Mouse (Mus musculus) kidney, embryonic 16.5 days (tissue): Measurements from ENCODE around the gene Slc35e3. TPM values are rescaled to one million over a fixed set of nuclear protein-coding genes. Genes with fewer than 3 reads are reported as not detected.
"Not testable (repeated sequence)": the region's sequence is repeated elsewhere in the genome, so short reads cannot be mapped to it uniquely, and the experiment has no call there.

Source experiments
- ATAC-seq: fragments of 200-750 bp; cut with Nextera tagmentation; 2 replicates; pipeline ENCODE4 v1.8.0; 2017; ENCODE audit warnings: moderate TSS enrichment; ENCODE audit not compliant: low FRiP score, low TSS enrichment
- H3K27ac ChIP-seq: fragments of 300-500 bp; sonication (generic); 2 replicates; pipeline ENCODE4 v1.5.1; 2014; ENCODE audit warnings: low read length
- H3K27me3 ChIP-seq: fragments of 300-500 bp; sonication (generic); 2 replicates; pipeline ENCODE4 v1.6.1; 2014; ENCODE audit warnings: low read length, control low read depth, mixed read lengths; ENCODE audit not compliant: insufficient read depth
- H3K36me3 ChIP-seq: fragments of 300-500 bp; sonication (generic); 2 replicates; pipeline ENCODE4 v1.6.1; 2014; ENCODE audit warnings: low read length, control low read depth, mixed read lengths; ENCODE audit not compliant: insufficient read depth
- H3K4me1 ChIP-seq: fragments of 300-500 bp; sonication (generic); 2 replicates; pipeline ENCODE4 v1.6.1; 2014; ENCODE audit warnings: low read length, control low read depth, mixed read lengths; ENCODE audit not compliant: insufficient read depth
- H3K4me2 ChIP-seq: fragments of 300-500 bp; sonication (generic); replicated peaks from 2 replicates; pipeline ENCODE4 v1.6.1; 2014; ENCODE audit warnings: low read depth, low read length
- H3K4me3 ChIP-seq: fragments of 300-500 bp; sonication (generic); 2 replicates; pipeline ENCODE4 v1.5.1; 2014; ENCODE audit warnings: mild to moderate bottlenecking, low read length
- H3K9ac ChIP-seq: fragments of 300-500 bp; sonication (generic); replicated peaks from 2 replicates; pipeline ENCODE4 v1.6.1; 2014; ENCODE audit warnings: low read length
- H3K9me3 ChIP-seq: fragments of 300-500 bp; sonication (generic); 2 replicates; pipeline ENCODE4 v1.6.1; 2016; ENCODE audit warnings: low read length, control low read depth
- WGBS: fragments of 180-500 bp; shearing (Covaris S2); extraction: QIAGEN DNeasy Blood & Tissue Kit; methylation state at CpG from one replicate; pipeline ENCODE4 v1.1.7; 2014; 5-methylcytosine and 5-hydroxymethylcytosine counted together
- polyA plus RNA-seq: library from polyadenylated mRNA; unstranded; fragments of >200 nt; fragmentation: Nextera tagmentation; extraction: Ambion mirVana; gene quantifications from 2 replicates; pipeline ENCODE4 v1.2.1, GENCODE M21; 2015

Slc35e3 gene
- polyA plus RNA-seq, 1 experiment from 2014 or later, result 15.2 TPM

DNA sequence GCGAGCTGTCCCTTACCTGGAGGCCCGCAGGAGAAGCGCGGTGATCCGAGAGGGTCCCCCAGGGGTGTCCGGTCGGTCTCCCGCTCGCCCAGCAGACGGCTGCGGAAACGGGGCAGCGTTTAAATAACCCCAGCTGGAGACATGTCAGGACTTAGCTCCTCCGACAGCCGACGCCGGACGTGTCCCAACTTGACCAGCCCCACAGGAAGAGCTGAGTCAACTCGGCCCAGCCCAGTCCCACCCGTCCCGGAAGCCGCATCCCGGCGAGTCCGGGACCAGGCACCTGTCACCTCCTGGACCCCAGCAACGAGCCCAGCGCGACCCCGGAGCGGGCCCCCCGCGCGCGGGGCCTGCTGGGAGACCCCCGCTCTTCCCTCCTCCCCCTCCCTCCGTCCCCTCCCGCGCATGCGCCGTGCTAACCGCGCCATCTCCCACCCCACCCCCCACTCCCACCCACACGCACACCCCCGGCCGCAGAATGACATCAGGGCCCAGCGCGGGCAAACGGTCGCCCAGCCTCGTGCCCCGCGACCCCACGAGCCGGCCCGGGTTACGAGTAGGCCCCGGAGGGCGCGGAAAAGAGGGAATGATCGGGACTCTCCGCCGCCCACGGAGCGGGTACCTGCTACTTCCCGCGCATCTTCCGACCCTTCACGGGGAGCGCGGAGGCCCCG lies 36.1 kb downstream of the Slc35e3 start:
- peak; percentile 88 for ATAC-seq
- peak overlapping the region; percentile 70 for H3K4me3 ChIP-seq
- no peaks in the 10 kb centered on the region for H3K27me3 ChIP-seq
- under 1% methylated on average over 61 of the region's 71 CpGs for WGBS
- H3K9me3 ChIP-seq, result no peaks in the 10 kb centered on the region
- peaks cover 16% of the 10 kb centered on the region for H3K4me1 ChIP-seq
- H3K27ac ChIP-seq, result peak overlapping the region; percentile 93
- H3K36me3 ChIP-seq, result peaks cover 18% of the 10 kb centered on the region
- peak overlapping the region; percentile 96 for H3K9ac ChIP-seq
- H3K4me2 ChIP-seq, result peak overlapping the region; percentile 57

DNA sequence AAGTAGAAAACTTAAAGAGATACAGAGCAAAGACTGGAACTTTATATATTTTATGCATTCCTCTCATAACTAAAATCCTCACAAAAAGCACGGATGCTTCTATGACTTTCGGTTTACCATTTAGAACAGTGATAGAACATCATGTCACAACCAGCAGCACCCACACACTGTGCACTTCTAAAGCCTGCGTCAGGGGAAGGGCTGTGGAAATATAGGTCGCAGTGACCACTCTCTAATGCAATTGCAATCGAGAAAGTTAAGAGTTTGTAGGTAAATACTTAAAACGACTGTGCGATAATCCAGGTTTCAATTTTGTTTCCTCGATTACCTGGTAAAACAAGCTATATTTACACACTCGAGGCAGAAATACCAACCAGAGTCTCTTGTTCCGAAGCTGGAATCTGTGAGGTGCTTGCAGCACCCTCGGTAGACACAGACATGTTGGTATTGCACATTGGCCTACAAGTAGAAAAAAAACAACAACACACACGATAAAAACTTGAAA lies 36.8 kb downstream of the Slc35e3 start:
- Histone ChIP-seq H3K27me3 (no peaks in the 10 kb centered on the region), H3K4me3 (peak overlapping the region; percentile 70), H3K4me2 (peak overlapping the region; percentile 57), H3K9ac (peak overlapping the region; percentile 96), H3K9me3 (no peaks in the 10 kb centered on the region), H3K36me3 (peaks cover 24% of the 10 kb centered on the region), H3K27ac (peak overlapping the region; percentile 93), H3K4me1 (peaks cover 16% of the 10 kb centered on the region)
- 41% methylated on average over 12 of the region's 12 CpGs for WGBS
- no peak for ATAC-seq

DNA sequence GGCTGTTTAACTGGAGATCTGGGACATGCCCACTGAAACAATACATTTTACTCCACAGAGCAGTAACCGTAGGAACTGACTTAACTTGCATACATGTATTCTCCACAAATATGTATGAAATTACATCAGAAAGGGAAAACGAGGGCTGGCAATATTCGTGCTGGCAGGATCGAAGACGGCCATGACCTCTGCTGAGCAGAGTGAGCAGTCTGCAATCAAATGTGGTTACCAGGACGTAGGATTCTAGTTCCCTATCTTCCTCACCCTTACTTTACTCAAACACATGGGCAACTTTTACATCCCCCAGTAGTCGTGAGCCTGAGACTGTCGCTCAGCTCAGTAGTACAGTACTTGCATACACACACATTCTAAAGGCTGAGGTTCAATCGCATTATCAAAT lies 37.3 kb downstream of the Slc35e3 start:
- Histone ChIP-seq H3K27me3 (no peaks in the 10 kb centered on the region), H3K4me2 (peak overlapping the region; percentile 57), H3K4me3 (peak overlapping the region; percentile 70; the same call in 1 of the 2 replicates), H3K36me3 (peaks cover 28% of the 10 kb centered on the region), H3K27ac (no peak overlapping the region), H3K9ac (no peak overlapping the region; the same call in 1 of the 2 replicates), H3K9me3 (no peaks in the 10 kb centered on the region), H3K4me1 (peaks cover 16% of the 10 kb centered on the region)
- no peak for ATAC-seq
- WGBS, result 82% methylated on average over 9 of the region's 9 CpGs

DNA sequence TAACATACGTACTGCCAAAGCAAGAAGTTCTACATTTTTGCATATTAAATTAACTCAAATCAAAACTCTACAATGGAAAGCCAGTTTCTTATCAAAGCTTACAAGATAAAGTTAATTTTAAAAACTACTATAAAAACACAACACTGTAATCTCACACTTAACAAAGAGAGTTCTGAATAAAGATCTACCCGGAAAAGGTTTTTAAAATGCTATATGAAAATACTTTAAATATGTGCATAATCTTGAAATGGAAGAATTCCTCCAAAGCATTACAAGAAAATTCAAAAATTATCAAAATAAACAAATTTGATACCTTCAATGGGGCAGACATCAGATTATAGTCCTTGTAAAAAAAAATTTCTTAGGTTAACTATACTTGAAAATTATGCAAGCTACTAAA lies 37.8 kb downstream of the Slc35e3 start:
- H3K4me3 ChIP-seq, result no peak overlapping the region
- H3K4me2 ChIP-seq, result peak overlapping the region; percentile 57; the same call in 1 of the 2 replicates
- 93% methylated on average over 2 of the region's 2 CpGs for WGBS
- H3K36me3 ChIP-seq, result peaks cover 32% of the 10 kb centered on the region
- H3K27me3 ChIP-seq, result no peaks in the 10 kb centered on the region
- no peaks in the 10 kb centered on the region for H3K9me3 ChIP-seq
- H3K27ac ChIP-seq, result no peak overlapping the region
- H3K9ac ChIP-seq, result no peak overlapping the region
- ATAC-seq, result no peak
- peaks cover 16% of the 10 kb centered on the region for H3K4me1 ChIP-seq

DNA sequence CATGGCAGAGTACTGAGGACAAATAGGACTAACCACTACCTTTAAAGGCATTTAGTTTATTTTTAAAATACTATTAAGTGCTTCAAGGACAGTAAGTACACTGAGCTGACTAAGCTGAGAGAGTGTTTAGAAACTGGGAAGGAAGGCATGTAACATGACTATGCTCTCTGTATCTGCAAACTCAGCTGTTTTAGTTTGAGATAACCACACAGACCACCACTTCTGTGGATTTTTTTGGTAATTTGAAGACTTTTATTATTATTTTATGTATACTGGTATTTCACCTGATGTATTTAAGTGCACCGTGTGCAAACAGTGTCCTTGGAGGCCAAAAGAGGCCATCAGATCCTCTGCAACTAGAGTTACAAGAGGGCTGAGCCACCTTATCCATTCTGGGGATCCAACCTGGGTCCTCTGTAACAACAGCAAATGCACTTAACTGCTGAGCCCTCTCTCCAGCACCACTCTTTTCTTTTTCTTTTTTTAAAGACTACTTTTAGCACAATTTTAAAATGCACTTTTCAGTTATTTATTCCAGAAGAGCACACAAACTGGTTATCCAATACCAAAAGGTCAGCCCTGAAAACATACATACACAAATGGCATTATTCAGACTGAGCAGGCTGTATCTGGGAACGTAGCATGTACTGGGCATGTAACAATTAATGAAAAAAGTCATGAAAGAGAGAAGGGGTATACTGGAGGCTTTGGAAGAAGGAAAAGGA lies 38.9 kb downstream of the Slc35e3 start:
- no peak overlapping the region for H3K27ac ChIP-seq
- no peak overlapping the region for H3K4me2 ChIP-seq
- H3K4me1 ChIP-seq, result peaks cover 16% of the 10 kb centered on the region
- no peaks in the 10 kb centered on the region for H3K27me3 ChIP-seq
- no peak for ATAC-seq
- H3K4me3 ChIP-seq, result no peak overlapping the region
- WGBS, result 90% methylated on average over 2 of the region's 2 CpGs
- H3K9ac ChIP-seq, result no peak overlapping the region
- H3K36me3 ChIP-seq, result peaks cover 38% of the 10 kb centered on the region
- no peaks in the 10 kb centered on the region for H3K9me3 ChIP-seq

DNA sequence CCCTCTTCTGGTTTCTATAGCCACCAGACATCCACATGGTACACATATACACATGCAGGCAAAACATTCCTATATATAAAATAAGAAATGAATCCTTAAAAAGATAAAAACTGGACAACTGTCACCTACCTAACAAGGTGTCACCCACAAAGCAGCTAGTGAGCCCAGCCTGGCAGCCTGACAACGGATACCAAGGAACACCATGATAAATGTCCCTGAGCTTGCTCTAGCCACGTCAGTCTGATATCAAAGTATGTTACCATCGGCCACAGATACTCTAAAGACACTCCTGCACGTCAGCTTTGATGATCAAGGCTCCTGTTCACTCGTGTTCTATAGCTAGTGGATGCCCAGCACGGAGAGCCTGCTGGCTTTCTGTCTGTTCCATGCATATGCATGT lies 39.7 kb downstream of the Slc35e3 start:
- H3K4me1 ChIP-seq, result peaks cover 13% of the 10 kb centered on the region
- peaks cover 45% of the 10 kb centered on the region for H3K36me3 ChIP-seq
- ATAC-seq, result no peak
- no peaks in the 10 kb centered on the region for H3K9me3 ChIP-seq
- no peak overlapping the region for H3K4me3 ChIP-seq
- 91% methylated on average over 6 of the region's 6 CpGs for WGBS
- no peak overlapping the region for H3K4me2 ChIP-seq
- H3K27me3 ChIP-seq, result no peaks in the 10 kb centered on the region
- H3K27ac ChIP-seq, result no peak overlapping the region
- no peak overlapping the region for H3K9ac ChIP-seq

DNA sequence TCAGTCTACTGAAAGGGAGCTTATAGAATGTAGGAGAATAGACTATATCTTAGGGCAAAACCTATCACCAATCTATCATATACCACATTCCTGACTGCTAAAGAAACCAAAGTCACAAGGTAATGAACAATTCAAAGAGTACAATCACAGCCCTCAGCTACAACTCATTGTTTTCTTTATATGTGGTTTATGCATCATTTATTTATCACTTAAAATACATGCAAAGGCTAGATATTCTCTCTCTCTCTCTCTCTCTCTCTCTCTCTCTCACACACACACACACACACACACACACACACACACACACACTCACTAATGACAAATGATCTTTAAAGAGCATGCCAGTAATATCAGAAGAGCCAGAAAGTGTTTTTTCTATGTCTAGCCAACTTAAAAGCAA lies 40.4 kb downstream of the Slc35e3 start:
- Histone ChIP-seq H3K9me3 (no peaks in the 10 kb centered on the region), H3K36me3 (peaks cover 48% of the 10 kb centered on the region), H3K27me3 (no peaks in the 10 kb centered on the region), H3K9ac (no peak overlapping the region), H3K4me2 (no peak overlapping the region), H3K4me1 (peaks cover 9% of the 10 kb centered on the region), H3K4me3 (no peak overlapping the region), H3K27ac (no peak overlapping the region)
- no peak for ATAC-seq

DNA sequence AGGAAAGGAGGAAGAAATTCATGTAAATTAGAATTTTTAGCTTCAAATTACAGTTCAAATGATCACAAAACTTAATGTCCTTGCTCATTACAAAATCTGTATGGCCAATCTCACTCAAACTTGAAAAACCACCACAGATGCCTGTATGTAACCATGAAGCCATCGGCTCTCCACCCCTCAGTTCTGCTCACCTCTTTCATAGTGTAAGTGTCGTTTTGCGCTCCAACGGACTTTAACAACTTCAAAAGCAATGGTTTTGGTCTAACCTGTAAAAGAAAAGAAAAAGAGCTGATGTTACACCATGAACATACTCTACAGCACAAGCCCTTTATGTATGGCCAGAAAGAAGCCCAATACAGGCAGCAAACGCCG lies 41.2 kb downstream of the Slc35e3 start:
- Histone ChIP-seq H3K9ac (no peak overlapping the region), H3K9me3 (no peaks in the 10 kb centered on the region), H3K27me3 (no peaks in the 10 kb centered on the region), H3K4me2 (no peak overlapping the region), H3K36me3 (peaks cover 56% of the 10 kb centered on the region), H3K4me1 (peaks cover 9% of the 10 kb centered on the region), H3K4me3 (no peak overlapping the region), H3K27ac (no peak overlapping the region)
- WGBS, result 87% methylated on average over 6 of the region's 6 CpGs
- no peak for ATAC-seq

DNA sequence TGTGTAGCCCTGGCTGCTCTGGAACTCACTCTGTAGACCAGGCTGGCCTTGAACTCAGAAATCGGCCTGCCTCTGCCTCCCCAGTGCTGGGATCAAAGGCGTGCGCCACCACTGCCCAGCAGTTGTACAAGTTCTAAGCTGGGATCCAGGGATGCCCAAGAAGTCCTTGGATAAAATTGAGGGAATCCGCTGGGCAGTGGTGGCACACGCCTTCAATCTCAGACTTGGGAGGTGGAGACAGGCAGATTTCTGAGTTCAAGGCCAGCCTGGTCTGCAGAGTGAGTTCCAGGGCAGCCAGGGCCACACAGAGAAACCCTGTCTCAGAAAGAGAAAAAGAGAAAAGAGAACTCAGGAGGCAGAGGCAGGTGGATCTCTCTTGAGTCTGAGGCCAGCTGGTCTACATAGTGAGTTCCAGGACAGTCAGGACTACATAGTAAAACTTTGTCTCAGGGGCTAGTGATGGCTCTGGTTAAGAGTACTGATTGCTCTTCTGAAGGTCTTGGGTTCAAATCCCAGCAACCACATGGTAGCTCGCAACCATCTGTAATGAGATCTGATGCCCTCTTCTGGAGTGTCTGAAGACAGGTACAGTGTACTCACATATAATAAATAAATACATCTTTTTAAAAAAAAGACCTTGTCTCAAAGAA lies 41.7 kb downstream of the Slc35e3 start:
- not testable (repeated sequence) for H3K4me3 ChIP-seq, H3K27ac ChIP-seq, ATAC-seq, H3K4me2 ChIP-seq, H3K9me3 ChIP-seq, H3K4me1 ChIP-seq, H3K9ac ChIP-seq, H3K27me3 ChIP-seq
- 98% methylated on average over 6 of the region's 6 CpGs for WGBS
- peaks cover 61% of the 10 kb centered on the region for H3K36me3 ChIP-seq

DNA sequence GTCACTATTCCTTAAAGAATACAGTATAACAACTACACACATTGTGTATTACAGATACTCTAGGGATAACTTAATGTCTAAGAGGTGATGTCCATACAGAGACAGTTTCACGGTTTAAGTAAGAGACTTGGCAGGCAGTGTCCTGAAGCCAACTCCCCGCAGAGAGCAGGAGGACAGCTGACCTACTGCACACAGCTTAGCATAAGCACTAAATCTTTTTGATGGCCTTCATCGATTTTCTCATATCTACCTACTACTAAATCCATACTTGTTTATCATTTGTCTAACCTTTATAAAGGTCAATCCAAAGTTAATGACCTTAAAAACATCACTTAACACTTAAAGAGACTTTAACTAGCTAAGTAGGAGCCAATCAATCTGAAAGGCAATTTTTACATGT lies 42.7 kb downstream of the Slc35e3 start:
- no peak overlapping the region for H3K4me3 ChIP-seq
- WGBS, result 72% methylated on average over 3 of the region's 3 CpGs

More for the DNA sequence above, 42.7 kb downstream of the Slc35e3 start:
- no peak overlapping the region for H3K27ac ChIP-seq
- H3K36me3 ChIP-seq, result peaks cover 67% of the 10 kb centered on the region
- H3K4me1 ChIP-seq, result no peaks in the 10 kb centered on the region
- no peaks in the 10 kb centered on the region for H3K9me3 ChIP-seq
- ATAC-seq, result no peak
- H3K4me2 ChIP-seq, result no peak overlapping the region
- H3K9ac ChIP-seq, result no peak overlapping the region
- H3K27me3 ChIP-seq, result no peaks in the 10 kb centered on the region
